Mouse (Mus musculus) embryonic facial prominence, embryonic 14.5 days (tissue): ENCODE data around the gene Ssbp4. TPM values are rescaled to one million over a fixed set of nuclear protein-coding genes. Genes with fewer than 3 reads are reported as not detected.

Source experiments
- ATAC-seq: fragments of 200-750 bp; cut with Nextera tagmentation; 2 replicates; pipeline ENCODE4 v1.8.0; 2017; ENCODE audit warnings: low read depth, moderate number of reproducible peaks, moderate TSS enrichment
- DNase-seq: peaks from one replicate; pipeline ENCODE4 v3.0.0-alpha.2; 2015; ENCODE audit warnings: low spot score
- H3K27ac ChIP-seq: fragments of 300-500 bp; sonication (generic); replicated peaks from 2 replicates; pipeline ENCODE4 v1.5.1; 2014; ENCODE audit warnings: low read depth, mild to moderate bottlenecking, low read length, moderate library complexity
- H3K27me3 ChIP-seq: fragments of 300-500 bp; sonication (generic); replicated peaks from 2 replicates; pipeline ENCODE4 v1.6.1; 2014; ENCODE audit warnings: low read length; ENCODE audit not compliant: control insufficient read depth, insufficient read depth
- H3K36me3 ChIP-seq: fragments of 300-500 bp; sonication (generic); 2 replicates; pipeline ENCODE4 v1.6.1; 2014; ENCODE audit warnings: low read length, mixed read lengths; ENCODE audit not compliant: control insufficient read depth, insufficient read depth
- H3K4me1 ChIP-seq: fragments of 300-500 bp; sonication (generic); 2 replicates; pipeline ENCODE4 v1.6.1; 2014; ENCODE audit warnings: antibody characterized with exemption, low read length; ENCODE audit not compliant: control insufficient read depth, insufficient read depth
- H3K4me2 ChIP-seq: fragments of 300-500 bp; sonication (generic); 2 replicates; pipeline ENCODE4 v1.6.1; 2014; ENCODE audit warnings: low read depth, mild to moderate bottlenecking, low read length, moderate library complexity, mixed read lengths
- H3K4me3 ChIP-seq: fragments of 300-500 bp; sonication (generic); 2 replicates; pipeline ENCODE4 v1.5.1; 2014; ENCODE audit warnings: low read depth, mild to moderate bottlenecking, low read length
- H3K9ac ChIP-seq: fragments of 300-500 bp; sonication (generic); 2 replicates; pipeline ENCODE4 v1.6.1; 2014; ENCODE audit warnings: low read depth, mild to moderate bottlenecking, low read length, moderate library complexity, mixed read lengths
- H3K9me3 ChIP-seq: fragments of 300-500 bp; sonication (generic); 2 replicates; pipeline ENCODE4 v1.6.1; 2016; ENCODE audit warnings: low read length; ENCODE audit not compliant: control insufficient read depth
- WGBS: fragments of 180-500 bp; shearing (Covaris S2); extraction: QIAGEN DNeasy Blood & Tissue Kit; methylation state at CpG from one replicate; pipeline ENCODE4 v1.1.7; 2014; 5-methylcytosine and 5-hydroxymethylcytosine counted together
- polyA plus RNA-seq: library from polyadenylated mRNA; unstranded; fragments of >200 nt; fragmentation: Nextera tagmentation; extraction: Ambion mirVana; gene quantifications from 2 replicates; pipeline ENCODE4 v1.2.1, GENCODE M21; 2014

Gene Ssbp4
- polyA plus RNA-seq, 1 experiment from 2014 or later, result 120 TPM

GRCm38 (mm10) chr8:70555079-70555747 is 53.5 kb downstream of the Ssbp4 start:
- H3K4me2 ChIP-seq, result no peak overlapping the region
- H3K9ac ChIP-seq, result no peak overlapping the region
- H3K36me3 ChIP-seq, result no peaks in the 10 kb centered on the region; the same call in 1 of the 2 replicates
- no peaks in the 10 kb centered on the region for H3K4me1 ChIP-seq
- no peak overlapping the region for H3K27ac ChIP-seq
- DNase-seq (no peak), ATAC-seq (no peak)
- H3K4me3 ChIP-seq, result no peak overlapping the region
- no peaks in the 10 kb centered on the region for H3K9me3 ChIP-seq
- no peaks in the 10 kb centered on the region for H3K27me3 ChIP-seq
- WGBS, result 94% methylated on average over 4 of the region's 4 CpGs

DNA sequence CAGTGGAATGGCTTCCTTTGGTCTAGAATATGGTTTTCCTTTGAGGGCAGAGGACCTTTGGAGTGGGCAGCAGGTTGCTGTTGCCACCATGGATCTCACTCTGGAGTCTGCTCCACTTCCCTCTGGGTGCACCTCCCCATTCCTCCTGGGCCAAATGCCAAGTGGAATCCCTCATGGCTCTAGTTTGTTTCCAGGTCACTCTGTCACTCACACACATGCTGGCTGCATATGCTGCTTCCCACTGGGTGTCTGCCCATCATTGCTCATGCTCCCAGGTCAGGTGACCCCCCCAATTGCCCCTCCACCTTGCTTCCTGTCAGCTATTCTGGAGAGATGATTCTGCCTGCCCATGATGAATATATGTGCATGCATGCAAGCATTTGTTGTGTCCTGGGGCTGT is 54.9 kb downstream of the Ssbp4 start:
- no peak overlapping the region for H3K9ac ChIP-seq
- no peaks in the 10 kb centered on the region; the same call in 1 of the 2 replicates for H3K36me3 ChIP-seq
- no peak for ATAC-seq
- H3K4me3 ChIP-seq, result no peak overlapping the region
- no peak for DNase-seq
- no peak overlapping the region for H3K4me2 ChIP-seq
- H3K9me3 ChIP-seq, result no peaks in the 10 kb centered on the region
- H3K4me1 ChIP-seq, result no peaks in the 10 kb centered on the region
- H3K27me3 ChIP-seq, result no peaks in the 10 kb centered on the region
- no peak overlapping the region for H3K27ac ChIP-seq

DNA sequence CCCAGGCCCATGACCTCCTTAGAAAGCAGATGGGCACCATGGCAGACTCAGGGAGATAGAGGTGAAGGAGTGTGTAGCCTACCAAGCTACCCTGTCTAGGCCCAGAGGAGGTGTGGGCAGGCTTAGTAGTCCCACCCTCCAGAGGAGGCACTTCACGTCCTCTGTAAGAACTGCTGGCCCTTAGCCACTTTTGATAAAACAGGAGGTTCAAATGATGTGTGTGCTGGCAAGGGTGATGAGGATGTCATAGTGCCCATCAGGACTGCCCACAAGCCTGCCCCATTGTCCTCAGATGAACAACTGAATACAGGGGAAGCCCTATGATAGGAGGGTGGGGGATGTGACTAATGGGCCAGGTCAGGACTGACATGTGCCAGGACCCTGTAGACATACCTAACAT is 55.8 kb downstream of the Ssbp4 start:
- DNase-seq (no peak), ATAC-seq (no peak)
- Histone ChIP-seq H3K4me1 (no peaks in the 10 kb centered on the region), H3K27me3 (no peaks in the 10 kb centered on the region), H3K9ac (no peak overlapping the region), H3K4me3 (no peak overlapping the region), H3K9me3 (no peaks in the 10 kb centered on the region), H3K36me3 (no peaks in the 10 kb centered on the region; the same call in 1 of the 2 replicates), H3K27ac (no peak overlapping the region), H3K4me2 (no peak overlapping the region)
- WGBS, result 56% methylated on average over 1 of the region's 1 CpGs

- no peak overlapping the region for H3K4me3 ChIP-seq
- no peaks in the 10 kb centered on the region; the same call in 1 of the 2 replicates for H3K36me3 ChIP-seq
- no peak overlapping the region for H3K4me2 ChIP-seq
- no peak overlapping the region for H3K9ac ChIP-seq
- H3K4me1 ChIP-seq, result no peaks in the 10 kb centered on the region
- ATAC-seq (no peak), DNase-seq (no peak)
- H3K9me3 ChIP-seq, result no peaks in the 10 kb centered on the region
- H3K27me3 ChIP-seq, result no peaks in the 10 kb centered on the region
- WGBS, result 69% methylated on average over 3 of the region's 3 CpGs
- H3K27ac ChIP-seq, result no peak overlapping the region
Measured at GRCm38 (mm10) chr8:70551558-70552161, 57.0 kb downstream of the Ssbp4 start.

- Histone ChIP-seq H3K27me3 (no peaks in the 10 kb centered on the region), H3K4me1 (no peaks in the 10 kb centered on the region), H3K9me3 (no peaks in the 10 kb centered on the region), H3K27ac (no peak overlapping the region), H3K4me3 (no peak overlapping the region), H3K4me2 (no peak overlapping the region), H3K36me3 (no peaks in the 10 kb centered on the region), H3K9ac (no peak overlapping the region)
- no peak for ATAC-seq
- 91% methylated on average over 10 of the region's 10 CpGs for WGBS
- no peak for DNase-seq
Measured at GRCm38 (mm10) chr8:70549412-70550184, 59.1 kb downstream of the Ssbp4 start.

- no peaks in the 10 kb centered on the region for H3K4me1 ChIP-seq
- ATAC-seq (no peak), DNase-seq (no peak)
- H3K9ac ChIP-seq, result no peak overlapping the region
- no peaks in the 10 kb centered on the region for H3K36me3 ChIP-seq
- H3K9me3 ChIP-seq, result no peaks in the 10 kb centered on the region
- 89% methylated on average over 6 of the region's 6 CpGs for WGBS
- H3K27me3 ChIP-seq, result no peaks in the 10 kb centered on the region
- no peak overlapping the region for H3K4me2 ChIP-seq
- H3K4me3 ChIP-seq, result no peak overlapping the region
- no peak overlapping the region for H3K27ac ChIP-seq
Measured at GRCm38 (mm10) chr8:70547762-70548161, 60.9 kb downstream of the Ssbp4 start.

Other genes starting within 250 kb of the Ssbp4 start
- 9.5 and 9.9 TPM in 2 replicates for gene Comp, start 235.3 kb downstream of the Ssbp4 start, polyA plus RNA-seq
- gene Crtc1, start 169.3 kb downstream of the Ssbp4 start, polyA plus RNA-seq, result 19.3 and 22.1 TPM in 2 replicates
- gene Klhl26, start 131.9 kb downstream of the Ssbp4 start, polyA plus RNA-seq, result 18.7 and 21.5 TPM in 2 replicates
- 10.2 and 14.5 TPM in 2 replicates for gene Tmem59l, start 121.5 kb downstream of the Ssbp4 start, polyA plus RNA-seq
- 67.3 and 68.1 TPM in 2 replicates for gene Crlf1, start 115.7 kb downstream of the Ssbp4 start, polyA plus RNA-seq
- gene Rex1bd, start 102.1 kb downstream of the Ssbp4 start, polyA plus RNA-seq, result 144 and 148 TPM in 2 replicates
- gene Uba52, start 98.1 kb downstream of the Ssbp4 start, polyA plus RNA-seq, result 991 and 1,091 TPM in 2 replicates
- gene Fkbp8, start 81.1 kb downstream of the Ssbp4 start, polyA plus RNA-seq, result 202 and 234 TPM in 2 replicates
- gene Kxd1, start 80.9 kb downstream of the Ssbp4 start, polyA plus RNA-seq, result 51.0 and 59.8 TPM in 2 replicates
- 17.3 and 21.7 TPM in 2 replicates for gene Ell, start 69.4 kb downstream of the Ssbp4 start, polyA plus RNA-seq
- 94.5 and 107 TPM in 2 replicates for gene Isyna1, start 14.5 kb downstream of the Ssbp4 start, polyA plus RNA-seq
- 1.8 and 2.3 TPM in 2 replicates for gene Lrrc25, start 7.3 kb upstream of the Ssbp4 start, polyA plus RNA-seq
- gene Gdf15, start 23.6 kb upstream of the Ssbp4 start, polyA plus RNA-seq, result 0.28 and 0.29 TPM in 2 replicates
- gene Pgpep1, start 51.5 kb upstream of the Ssbp4 start, polyA plus RNA-seq, result 59.8 and 62.7 TPM in 2 replicates
- 199 and 223 TPM in 2 replicates for gene Lsm4, start 64.4 kb upstream of the Ssbp4 start, polyA plus RNA-seq
- 103 and 121 TPM in 2 replicates for gene Jund, start 90.1 kb upstream of the Ssbp4 start, polyA plus RNA-seq
- gene Iqcn, start 94.6 kb upstream of the Ssbp4 start, polyA plus RNA-seq, result not detected in 2 replicates
- gene Gm3336, start 109.7 kb upstream of the Ssbp4 start, polyA plus RNA-seq, result not detected in 2 replicates
- gene Pde4c, start 114.8 kb upstream of the Ssbp4 start, polyA plus RNA-seq, result 0.16 and 0.22 TPM in 2 replicates
- 36.3 and 39.0 TPM in 2 replicates for gene Rab3a, start 145.8 kb upstream of the Ssbp4 start, polyA plus RNA-seq
- gene Mpv17l2, start 152.1 kb upstream of the Ssbp4 start, polyA plus RNA-seq, result 34.2 and 36.5 TPM in 2 replicates
- 61.5 and 70.3 TPM in 2 replicates for gene Pik3r2, start 167.8 kb upstream of the Ssbp4 start, polyA plus RNA-seq
- 13.5 and 14.9 TPM in 2 replicates for gene Mast3, start 196.2 kb upstream of the Ssbp4 start, polyA plus RNA-seq
- 0.07 and 0.19 TPM in 2 replicates for gene Il12rb1, start 199.6 kb upstream of the Ssbp4 start, polyA plus RNA-seq
- gene Arrdc2, start 230.8 kb upstream of the Ssbp4 start, polyA plus RNA-seq, result 5.4 and 5.8 TPM in 2 replicates